Mouse (Mus musculus) cerebellum, postnatal 4 days (tissue): ENCODE data around the gene Olfr1206.

Experiments
- DNase-seq, 2 experiments: peaks; one replicate each; pipeline ENCODE4 v3.0.0; 2022; ENCODE audit warnings: low spot score in 2 of 2, mixed read lengths in 1 of 2

Olfr1206 gene

DNA sequence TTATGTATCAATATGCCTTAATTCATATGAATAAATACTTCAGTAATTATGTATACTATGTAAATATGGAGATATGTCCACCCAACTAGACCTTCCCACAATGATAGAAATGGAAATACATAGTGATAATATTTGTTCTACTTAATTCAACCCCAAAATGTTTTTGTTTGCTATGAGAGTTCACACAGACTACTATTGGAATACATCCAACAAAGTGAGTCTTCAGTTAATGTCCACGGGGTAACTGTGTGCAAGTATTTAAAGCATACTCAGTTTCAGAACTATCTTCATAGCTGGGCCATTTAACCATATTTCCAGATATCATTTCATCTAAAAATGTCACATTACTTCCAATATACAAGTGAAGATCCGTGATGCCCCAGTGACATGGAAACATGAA lies at the start of gene Olfr1206:
Olfr1206 (plus strand) TSS at position 301 of the 400 bp plus-strand sequence.
- DNase-seq, result no peak

GRCm38 (mm10) chr2:88814196-88814595 lies 48.8 kb upstream of the Olfr1206 start, which contains the start of gene Olfr1202:
Gene Olfr1202, plus strand, starts transcription at chr2:88814496.
- no peak for DNase-seq

- no peak for DNase-seq
Measured at GRCm38 (mm10) chr2:88829437-88829836, 33.6 kb upstream of the Olfr1206 start, which contains the start of gene Olfr1205. Gene Olfr1205, plus strand, starts transcription at chr2:88829737.

DNA sequence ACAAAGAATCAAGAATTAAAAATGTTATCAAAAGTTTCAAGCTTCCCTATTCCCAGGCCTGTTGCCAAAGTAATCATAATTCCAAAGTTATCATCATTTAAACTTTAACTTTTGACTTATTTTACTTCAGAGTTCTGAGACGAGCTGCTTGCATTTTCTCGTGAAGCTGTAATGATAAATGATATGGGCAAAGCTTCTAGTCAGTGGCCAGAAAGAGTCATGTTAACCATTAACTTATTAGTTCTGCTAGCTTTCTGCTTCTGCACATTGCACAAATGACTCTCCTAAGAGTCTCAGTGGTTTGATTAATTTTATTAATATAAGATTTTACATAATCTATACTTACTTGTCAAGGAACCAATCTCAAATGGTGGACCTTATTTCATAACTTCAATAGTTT lies 24.6 kb upstream of the Olfr1206 start:
- DNase-seq, result no peak

- DNase-seq, result no peak
Measured at GRCm38 (mm10) chr2:88848992-88849391, 14.0 kb upstream of the Olfr1206 start, which contains the start of gene Olfr1204. Gene Olfr1204, plus strand, starts transcription at chr2:88849292.

- no peak for DNase-seq
Measured at GRCm38 (mm10) chr2:88902211-88902610, 39.2 kb downstream of the Olfr1206 start, which contains the start of gene Olfr1208. Gene Olfr1208, minus strand, starts transcription at chr2:88902311.

GRCm38 (mm10) chr2:88915057-88915456 lies 52.0 kb downstream of the Olfr1206 start, which contains the start of gene Olfr1209:
Gene Olfr1209, minus strand, starts transcription at chr2:88915157.
- DNase-seq, result no peak
